Mouse (Mus musculus) kidney, postnatal 0 days (tissue): Measurements from ENCODE around the gene Tmem222. TPM values are rescaled to one million over a fixed set of nuclear protein-coding genes. Genes with fewer than 3 reads are reported as not detected.

Experiments
- ATAC-seq: fragments of 200-750 bp; cut with Nextera tagmentation; replicated peaks from 2 replicates; pipeline ENCODE4 v1.8.0; 2017; ENCODE audit warnings: low read depth, moderate number of reproducible peaks, moderate TSS enrichment, moderate library complexity; ENCODE audit not compliant: low FRiP score
- DNase-seq: peaks from one replicate; pipeline ENCODE4 v3.0.0-alpha.2; 2016; ENCODE audit warnings: low spot score
- H3K27ac ChIP-seq: fragments of 300-500 bp; sonication (generic); 2 replicates; pipeline ENCODE4 v1.5.1; 2014; ENCODE audit warnings: mild to moderate bottlenecking
- H3K27me3 ChIP-seq: fragments of 300-500 bp; sonication (generic); 2 replicates; pipeline ENCODE4 v1.6.1; 2014; ENCODE audit warnings: low read length, mixed read lengths; ENCODE audit not compliant: insufficient read depth
- H3K36me3 ChIP-seq: fragments of 300-500 bp; sonication (generic); 2 replicates; pipeline ENCODE4 v1.6.1; 2014; ENCODE audit warnings: low read length, mixed read lengths; ENCODE audit not compliant: insufficient read depth
- H3K4me1 ChIP-seq: fragments of 300-500 bp; sonication (generic); replicated peaks from 2 replicates; pipeline ENCODE4 v1.6.1; 2014; ENCODE audit warnings: antibody characterized with exemption, low read length, mixed read lengths; ENCODE audit not compliant: insufficient read depth
- H3K4me2 ChIP-seq: fragments of 300-500 bp; sonication (generic); 2 replicates; pipeline ENCODE4 v1.6.1; 2014; ENCODE audit warnings: mild to moderate bottlenecking, low read length, moderate library complexity, mixed read lengths
- H3K4me3 ChIP-seq: fragments of 300-500 bp; sonication (generic); replicated peaks from 2 replicates; pipeline ENCODE4 v1.5.1; 2014; ENCODE audit warnings: low read depth, low read length
- H3K9ac ChIP-seq: fragments of 300-500 bp; sonication (generic); 2 replicates; pipeline ENCODE4 v1.6.1; 2014; ENCODE audit warnings: low read depth, low read length
- H3K9me3 ChIP-seq: fragments of 300-500 bp; sonication (generic); replicated peaks from 2 replicates; pipeline ENCODE4 v1.6.1; 2016; ENCODE audit warnings: low read length, inconsistent platforms, mixed read lengths
- CTCF ChIP-seq: IDR thresholded peaks from 2 replicates; pipeline ENCODE4 v1.5.1; 2016; ENCODE audit warnings: antibody characterized with exemption, low read depth, mild to moderate bottlenecking, moderate library complexity
- WGBS: fragments of 180-500 bp; shearing (Covaris S2); extraction: QIAGEN DNeasy Blood & Tissue Kit; methylation state at CpG from one replicate; pipeline ENCODE4 v1.1.7; 2014; 5-methylcytosine and 5-hydroxymethylcytosine counted together
- polyA plus RNA-seq: library from polyadenylated mRNA; unstranded; fragments of >200 nt; fragmentation: Nextera tagmentation; extraction: Ambion mirVana; gene quantifications from 2 replicates; pipeline ENCODE4 v1.2.1, GENCODE M21; 2015

Gene Tmem222
- polyA plus RNA-seq, 1 experiment from 2014 or later = 74.5 TPM

GRCm38 (mm10) chr4:133261641-133262374 is 15.8 kb downstream of the Tmem222 start:
- Histone ChIP-seq H3K4me1 (no peaks in the 10 kb centered on the region; the same call in 1 of the 2 replicates), H3K4me2 (no peak overlapping the region), H3K9me3 (no peaks in the 10 kb centered on the region), H3K9ac (no peak overlapping the region), H3K4me3 (no peak overlapping the region), H3K27me3 (no peaks in the 10 kb centered on the region), H3K27ac (no peak overlapping the region), H3K36me3 (peaks cover 16% of the 10 kb centered on the region)
- no peak for ATAC-seq
- WGBS = 50% methylated on average over 10 of the region's 10 CpGs
- no peak for DNase-seq
- TF ChIP-seq CTCF = no peak

- DNase-seq = no peak
- H3K36me3 ChIP-seq = no peaks in the 10 kb centered on the region
- H3K9me3 ChIP-seq = no peaks in the 10 kb centered on the region
- no peak overlapping the region for H3K27ac ChIP-seq
- H3K4me3 ChIP-seq = no peak overlapping the region
- no peaks in the 10 kb centered on the region; the same call in 1 of the 2 replicates for H3K4me1 ChIP-seq
- H3K27me3 ChIP-seq = 0 out of 2 replicates have a peak, but pooled peaks cover 5% of the 10 kb centered on the region
- 78% methylated on average over 12 of the region's 12 CpGs for WGBS
- no peak overlapping the region for H3K9ac ChIP-seq
- no peak overlapping the region for H3K4me2 ChIP-seq
- no peak for TF ChIP-seq CTCF
- ATAC-seq = peak; percentile 40; the same call in 1 of the 2 replicates
These were observed 19.7 kb downstream of the Tmem222 start for GRCm38 (mm10) chr4:133257798-133258408.

GRCm38 (mm10) chr4:133257230-133257629 is 20.4 kb downstream of the Tmem222 start:
- 33% methylated on average over 12 of the region's 12 CpGs for WGBS
- Histone ChIP-seq H3K9ac (0 out of 2 replicates have a peak overlapping the region, but pooled peaks have one; percentile 18), H3K27ac (no peak overlapping the region), H3K27me3 (0 out of 2 replicates have a peak, but pooled peaks cover 5% of the 10 kb centered on the region), H3K4me2 (peak overlapping the region; percentile 30), H3K4me1 (no peaks in the 10 kb centered on the region; the same call in 1 of the 2 replicates), H3K9me3 (no peaks in the 10 kb centered on the region), H3K4me3 (no peak overlapping the region), H3K36me3 (no peaks in the 10 kb centered on the region)
- TF ChIP-seq CTCF = no peak
- ATAC-seq (no peak; the same call in 1 of the 2 replicates), DNase-seq (no peak)

- 18% methylated on average over 24 of the region's 24 CpGs for whole genome bisulfite sequencing
- ATAC-seq (peak; percentile 40; the same call in 1 of the 2 replicates), DNase-seq (no peak)
- Histone ChIP-seq H3K36me3 (no peaks in the 10 kb centered on the region), H3K27me3 (0 out of 2 replicates have a peak, but pooled peaks cover 5% of the 10 kb centered on the region), H3K4me3 (no peak overlapping the region), H3K27ac (no peak overlapping the region), H3K4me2 (peak overlapping the region; percentile 30), H3K9ac (0 out of 2 replicates have a peak overlapping the region, but pooled peaks have one; percentile 18), H3K4me1 (no peaks in the 10 kb centered on the region; the same call in 1 of the 2 replicates), H3K9me3 (no peaks in the 10 kb centered on the region)
- TF ChIP-seq CTCF = no peak
These were observed 20.8 kb downstream of the Tmem222 start for GRCm38 (mm10) chr4:133256820-133257219.

- DNase-seq = no peak
- no peak overlapping the region for H3K4me3 ChIP-seq
- ATAC-seq = no peak
- no peaks in the 10 kb centered on the region for H3K9me3 ChIP-seq
- H3K4me1 ChIP-seq = peaks cover 9% of the 10 kb centered on the region; the same call in 1 of the 2 replicates
- WGBS = 72% methylated on average over 6 of the region's 6 CpGs
- no peak overlapping the region for H3K27ac ChIP-seq
- H3K36me3 ChIP-seq = no peaks in the 10 kb centered on the region
- H3K4me2 ChIP-seq = no peak overlapping the region
- no peak for TF ChIP-seq CTCF
- H3K9ac ChIP-seq = no peak overlapping the region
- 0 out of 2 replicates have a peak, but pooled peaks cover 5% of the 10 kb centered on the region for H3K27me3 ChIP-seq
These were observed 22.2 kb downstream of the Tmem222 start for GRCm38 (mm10) chr4:133255392-133255791.

GRCm38 (mm10) chr4:133253412-133253811 is 24.2 kb downstream of the Tmem222 start:
- no peak for ATAC-seq
- H3K36me3 ChIP-seq = no peaks in the 10 kb centered on the region
- H3K27ac ChIP-seq = no peak overlapping the region
- 32% methylated on average over 12 of the region's 12 CpGs for WGBS
- 0 out of 2 replicates have a peak, but pooled peaks cover 5% of the 10 kb centered on the region for H3K27me3 ChIP-seq
- TF ChIP-seq CTCF = no peak
- no peak overlapping the region for H3K4me2 ChIP-seq
- peaks cover 9% of the 10 kb centered on the region; the same call in 1 of the 2 replicates for H3K4me1 ChIP-seq
- no peak overlapping the region for H3K9ac ChIP-seq
- DNase-seq = peak; percentile 53
- H3K4me3 ChIP-seq = no peak overlapping the region
- H3K9me3 ChIP-seq = no peaks in the 10 kb centered on the region
